Mouse (Mus musculus): ENCODE data around the gene Aes. TPM values are rescaled to one million over a fixed set of nuclear protein-coding genes. Genes with fewer than 3 reads are reported as not detected.
A peak's percentile ranks its signal among the peaks of the same experiment; 100 is the strongest.

Aes gene
- polyA plus RNA-seq, 1 experiment from 2014 or later, result 572 TPM

DNA sequence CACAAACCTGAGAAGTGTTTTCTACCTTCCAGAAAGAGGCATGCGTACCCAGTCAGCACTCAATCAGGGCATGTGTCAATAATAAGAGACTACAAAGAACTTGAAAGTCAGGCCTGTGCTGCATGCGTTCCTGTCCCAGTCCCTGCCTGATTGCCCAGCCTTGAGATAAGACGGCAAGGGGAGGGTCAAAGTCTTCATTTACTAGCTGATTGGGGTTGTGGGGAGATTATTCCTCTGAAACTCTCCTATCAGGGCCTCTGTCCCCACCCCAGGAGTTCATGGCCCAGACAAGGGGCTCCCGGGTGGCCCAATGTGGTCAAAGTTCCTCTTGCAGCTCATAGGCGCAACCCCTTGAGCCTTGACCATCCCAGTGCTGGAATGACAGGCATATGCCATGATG lies 13.0 kb upstream of the Aes start:
- Histone ChIP-seq H3K9me3 (no peaks in the 10 kb centered on the region), H3K27ac (no peak overlapping the region), H3K9ac (replicated peaks) (no peak overlapping the region), H3K36me3 (no peaks in the 10 kb centered on the region), H3K4me1 (replicated peaks) (peaks cover 36% of the 10 kb centered on the region), H3K4me3 (replicated peaks) (no peak overlapping the region), H3K27me3 (no peaks in the 10 kb centered on the region), H3K4me2 (replicated peaks) (no peak overlapping the region)
- no peak for ATAC-seq
- 80% methylated on average over 5 of the region's 5 CpGs for WGBS

DNA sequence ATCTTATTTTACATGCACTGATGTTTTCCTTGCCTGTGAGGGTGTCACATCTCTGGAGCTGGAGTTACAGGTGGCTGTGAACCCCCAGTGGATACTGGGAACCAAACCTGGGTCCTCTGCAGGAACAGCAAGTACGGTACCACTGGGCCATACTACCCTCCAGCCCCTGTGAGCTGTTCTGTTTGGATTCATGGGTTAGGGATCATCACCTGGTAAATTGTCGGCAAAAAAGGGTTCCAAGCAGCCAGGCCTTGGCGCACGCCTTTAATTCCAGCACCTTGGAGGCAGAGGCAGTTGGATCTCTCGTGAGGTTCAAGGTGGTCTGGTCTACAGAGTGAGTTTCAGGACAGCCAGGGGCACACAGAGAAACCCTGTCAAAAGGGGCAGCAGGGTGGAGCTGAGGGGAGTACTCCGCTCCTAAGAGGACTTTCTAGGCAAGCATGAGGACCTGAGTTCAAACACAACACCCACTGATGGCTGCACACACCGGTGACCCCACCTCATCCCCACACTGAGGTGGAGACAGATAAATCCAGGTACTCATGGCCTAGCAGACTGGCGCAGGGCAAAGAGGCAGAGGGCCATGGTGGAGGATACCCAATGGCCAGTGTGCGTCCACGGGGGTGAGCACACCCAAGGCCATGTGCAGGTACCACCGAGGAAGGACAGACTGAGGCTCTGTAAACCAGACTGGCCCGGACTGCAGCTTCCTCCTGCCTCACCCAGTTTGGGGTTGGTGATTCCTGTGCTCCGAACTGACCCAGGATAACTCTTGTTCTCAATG lies 12.3 kb upstream of the Aes start:
- Histone ChIP-seq H3K27ac (no peak overlapping the region), H3K4me2 (replicated peaks) (no peak overlapping the region), H3K9ac (replicated peaks) (no peak overlapping the region), H3K36me3 (no peaks in the 10 kb centered on the region), H3K4me1 (replicated peaks) (peaks cover 29% of the 10 kb centered on the region), H3K27me3 (no peaks in the 10 kb centered on the region), H3K9me3 (no peaks in the 10 kb centered on the region), H3K4me3 (replicated peaks) (no peak overlapping the region)
- no peak for ATAC-seq
- WGBS, result 96% methylated on average over 13 of the region's 13 CpGs

DNA sequence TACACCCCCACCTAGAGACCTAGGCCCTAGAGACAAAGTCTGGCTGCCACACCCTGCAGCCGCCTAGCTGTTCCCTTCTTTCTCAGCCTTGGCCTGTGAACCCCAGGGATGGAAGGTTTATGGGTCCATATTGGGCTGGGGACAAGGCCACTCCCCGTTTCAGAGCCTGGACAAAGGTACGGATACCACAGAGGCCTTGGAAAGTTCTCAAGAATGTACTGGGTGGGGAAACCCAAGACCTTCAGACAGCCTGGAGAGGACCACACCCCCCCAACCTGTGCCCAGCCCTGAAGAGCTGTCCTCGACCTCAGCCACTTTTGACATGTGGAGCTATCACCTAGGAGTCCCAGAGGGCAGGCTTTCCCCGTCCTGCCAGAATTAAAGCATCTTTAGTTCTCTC lies 10.3 kb upstream of the Aes start:
- no peaks in the 10 kb centered on the region for H3K9me3 ChIP-seq
- 76% methylated on average over 5 of the region's 5 CpGs for WGBS
- H3K27ac ChIP-seq, result no peak overlapping the region
- H3K27me3 ChIP-seq, result no peaks in the 10 kb centered on the region
- H3K9ac ChIP-seq (replicated peaks), result no peak overlapping the region
- H3K4me3 ChIP-seq (replicated peaks), result no peak overlapping the region
- H3K4me1 ChIP-seq (replicated peaks), result peaks cover 9% of the 10 kb centered on the region
- no peaks in the 10 kb centered on the region for H3K36me3 ChIP-seq
- no peak for ATAC-seq
- H3K4me2 ChIP-seq (replicated peaks), result no peak overlapping the region

DNA sequence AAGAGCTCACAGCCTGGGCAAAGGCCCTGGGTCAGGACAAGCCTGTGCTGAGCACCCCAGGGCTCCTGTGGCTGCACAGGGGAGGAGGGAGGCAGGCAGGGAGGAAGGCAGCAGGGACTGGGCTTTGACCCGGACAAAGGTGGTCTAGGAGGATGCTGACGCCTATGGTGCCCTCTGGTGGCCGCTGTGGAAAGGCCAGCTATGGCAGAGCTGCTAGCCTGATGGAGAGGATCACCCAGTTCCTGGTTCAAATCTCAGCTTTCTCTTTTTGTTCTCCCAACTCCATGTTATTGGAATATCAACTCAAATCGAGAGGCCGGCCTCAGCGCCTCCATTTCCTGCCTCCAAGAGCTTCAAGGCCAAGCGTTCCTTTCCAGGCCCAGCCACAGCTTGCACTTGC lies 9.0 kb upstream of the Aes start:
- 9% methylated on average over 7 of the region's 7 CpGs for WGBS

DNA sequence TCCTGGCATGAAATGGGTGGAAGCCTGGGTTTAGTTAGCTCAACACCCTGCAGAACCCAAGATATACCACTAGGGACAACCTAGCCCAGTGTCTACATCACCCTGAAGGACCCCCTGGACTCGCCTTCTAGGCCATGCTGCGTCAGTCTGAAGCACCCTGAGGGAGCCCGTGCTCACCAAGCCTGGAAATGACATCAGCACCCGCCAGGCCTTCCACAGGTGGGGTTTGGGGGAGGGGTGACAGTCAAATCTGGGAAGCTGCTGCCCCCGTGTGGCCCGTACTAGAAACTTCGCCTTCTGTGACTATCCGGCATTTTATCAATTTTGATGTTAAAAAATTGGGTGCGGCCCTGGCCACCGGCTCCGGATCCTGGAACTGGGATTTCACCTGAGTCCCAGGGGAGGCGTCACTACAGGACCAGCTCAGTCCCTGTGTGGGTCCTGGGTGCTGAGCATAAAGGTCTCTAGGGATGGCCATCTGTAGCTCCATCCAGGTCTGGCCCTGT lies 7.6 kb upstream of the Aes start:
- WGBS, result 6% methylated on average over 12 of the region's 12 CpGs
- no peaks in the 10 kb centered on the region for H3K9me3 ChIP-seq
- no peaks in the 10 kb centered on the region for H3K36me3 ChIP-seq
- no peak overlapping the region for H3K4me2 ChIP-seq (replicated peaks)
- H3K27me3 ChIP-seq, result no peaks in the 10 kb centered on the region
- peak; percentile 89 for ATAC-seq
- H3K4me1 ChIP-seq (replicated peaks), result no peaks in the 10 kb centered on the region; the same call in 1 of the 2 replicates
- H3K4me3 ChIP-seq (replicated peaks), result no peak overlapping the region
- peak overlapping the region; percentile 22; the same call in 1 of the 2 replicates for H3K27ac ChIP-seq
- no peak overlapping the region for H3K9ac ChIP-seq (replicated peaks)

More for the DNA sequence above, 9.0 kb upstream of the Aes start:
- ATAC-seq, result no peak
- no peak overlapping the region for H3K4me3 ChIP-seq (replicated peaks)
- H3K9me3 ChIP-seq, result no peaks in the 10 kb centered on the region
- H3K4me2 ChIP-seq (replicated peaks), result no peak overlapping the region
- H3K27ac ChIP-seq, result no peak overlapping the region
- H3K36me3 ChIP-seq, result no peaks in the 10 kb centered on the region
- H3K9ac ChIP-seq (replicated peaks), result no peak overlapping the region
- peaks cover 4% of the 10 kb centered on the region for H3K4me1 ChIP-seq (replicated peaks)
- H3K27me3 ChIP-seq, result no peaks in the 10 kb centered on the region

DNA sequence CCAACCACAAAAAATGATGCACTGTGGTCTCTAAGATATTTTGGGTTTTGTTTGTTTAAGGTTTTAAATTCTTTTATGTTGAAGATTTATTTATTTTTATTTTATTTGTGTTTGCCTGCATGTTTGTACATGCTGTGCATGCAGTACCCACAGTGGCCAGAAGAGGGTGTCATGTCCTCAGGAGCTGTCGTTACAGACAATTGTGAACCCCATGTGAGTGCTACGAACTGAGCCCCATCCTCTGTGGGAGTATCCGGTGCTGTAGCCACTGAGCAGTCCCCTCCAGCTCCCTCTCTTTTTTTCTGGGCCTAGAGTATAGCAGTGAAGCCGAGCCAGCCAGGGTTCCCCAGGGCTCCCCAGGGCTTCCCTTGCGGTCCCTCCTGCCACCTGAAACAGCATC lies 6.1 kb upstream of the Aes start:
- WGBS, result 82% methylated on average over 5 of the region's 5 CpGs
- no peak overlapping the region for H3K27ac ChIP-seq

DNA sequence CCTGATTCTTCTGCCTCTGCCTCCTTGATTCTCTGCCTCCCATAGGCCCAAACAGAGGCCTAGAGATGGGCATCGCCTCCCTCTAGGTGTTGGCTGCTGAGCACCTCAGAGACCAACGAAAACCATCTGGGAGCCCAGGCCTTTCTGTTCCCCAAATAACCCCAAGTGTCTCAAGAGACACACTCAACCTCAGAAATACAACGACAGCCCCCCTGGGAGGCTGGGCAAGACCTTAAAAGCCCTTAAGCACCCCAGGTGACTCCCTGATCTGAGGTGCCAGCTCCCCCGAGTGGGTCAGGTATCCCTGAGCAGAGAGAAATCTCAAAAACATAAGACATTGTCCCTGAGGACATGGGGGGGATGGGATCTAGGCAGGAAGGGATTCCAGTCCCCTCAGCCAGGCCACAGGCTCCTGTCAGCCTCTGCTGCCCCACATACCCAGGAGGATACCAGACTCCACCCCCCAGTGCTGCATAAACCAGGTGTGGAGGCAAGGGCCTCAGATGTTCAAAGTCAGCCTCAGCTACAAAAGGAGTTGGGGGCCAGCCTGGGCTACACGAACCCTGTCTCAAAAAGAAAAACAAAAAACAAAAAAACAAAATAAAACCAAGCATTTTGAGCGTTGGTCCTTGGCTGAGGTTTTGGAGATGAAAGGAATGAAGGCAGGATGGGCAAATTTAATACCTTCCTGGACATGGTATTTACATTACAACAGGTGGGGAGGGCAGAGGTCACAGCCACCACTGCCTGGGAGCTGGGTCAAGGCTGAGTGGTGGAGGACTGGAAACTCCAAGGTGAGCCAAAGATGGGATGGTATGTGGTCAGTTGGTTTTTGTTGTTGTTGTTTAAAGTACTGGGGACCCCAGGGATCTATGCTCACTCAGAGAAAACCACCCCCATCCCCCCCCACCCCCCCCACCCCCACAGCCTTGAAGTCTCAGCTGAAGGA lies 5.2 kb upstream of the Aes start:
- no peak for ATAC-seq
- no peak overlapping the region for H3K4me2 ChIP-seq (replicated peaks)
- no peaks in the 10 kb centered on the region for H3K36me3 ChIP-seq
- H3K4me3 ChIP-seq (replicated peaks), result no peak overlapping the region
- no peaks in the 10 kb centered on the region for H3K9me3 ChIP-seq
- peaks cover 6% of the 10 kb centered on the region for H3K4me1 ChIP-seq (replicated peaks)
- no peaks in the 10 kb centered on the region for H3K27me3 ChIP-seq
- 88% methylated on average over 6 of the region's 6 CpGs for WGBS
- no peak overlapping the region for H3K9ac ChIP-seq (replicated peaks)
- H3K27ac ChIP-seq, result no peak overlapping the region

More for the DNA sequence above, 6.1 kb upstream of the Aes start:
- Histone ChIP-seq H3K9me3 (no peaks in the 10 kb centered on the region), H3K9ac (replicated peaks) (no peak overlapping the region), H3K36me3 (no peaks in the 10 kb centered on the region), H3K4me1 (replicated peaks) (no peaks in the 10 kb centered on the region; the same call in 1 of the 2 replicates), H3K4me2 (replicated peaks) (no peak overlapping the region), H3K27me3 (no peaks in the 10 kb centered on the region), H3K4me3 (replicated peaks) (no peak overlapping the region)
- ATAC-seq, result no peak

DNA sequence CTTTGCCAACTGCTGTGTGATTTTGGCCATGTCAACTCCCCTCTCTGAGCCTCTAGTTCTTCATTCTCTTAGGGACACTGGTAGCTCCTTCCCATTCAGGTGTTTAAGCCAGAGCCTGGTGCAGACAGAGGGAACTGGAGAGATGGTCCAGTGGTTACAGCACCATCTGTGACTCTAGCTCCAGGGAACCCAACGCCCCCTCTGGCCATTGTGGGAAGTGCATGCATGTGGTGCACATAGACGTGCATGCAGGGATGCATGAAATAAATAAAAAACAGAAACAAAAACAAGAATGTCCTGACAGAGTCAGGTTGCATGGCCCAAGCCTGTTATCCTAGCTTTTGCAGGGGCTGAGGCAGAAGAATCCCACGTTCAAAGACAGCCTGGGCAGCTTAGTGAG lies 3.0 kb upstream of the Aes start:
- Histone ChIP-seq H3K36me3 (peaks cover 2% of the 10 kb centered on the region), H3K9me3 (no peaks in the 10 kb centered on the region), H3K27ac (no peak overlapping the region), H3K4me3 (replicated peaks) (no peak overlapping the region), H3K27me3 (no peaks in the 10 kb centered on the region), H3K4me1 (replicated peaks) (peaks cover 18% of the 10 kb centered on the region), H3K9ac (replicated peaks) (no peak overlapping the region), H3K4me2 (replicated peaks) (no peak overlapping the region)
- ATAC-seq, result no peak
- 75% methylated on average over 3 of the region's 3 CpGs for WGBS

DNA sequence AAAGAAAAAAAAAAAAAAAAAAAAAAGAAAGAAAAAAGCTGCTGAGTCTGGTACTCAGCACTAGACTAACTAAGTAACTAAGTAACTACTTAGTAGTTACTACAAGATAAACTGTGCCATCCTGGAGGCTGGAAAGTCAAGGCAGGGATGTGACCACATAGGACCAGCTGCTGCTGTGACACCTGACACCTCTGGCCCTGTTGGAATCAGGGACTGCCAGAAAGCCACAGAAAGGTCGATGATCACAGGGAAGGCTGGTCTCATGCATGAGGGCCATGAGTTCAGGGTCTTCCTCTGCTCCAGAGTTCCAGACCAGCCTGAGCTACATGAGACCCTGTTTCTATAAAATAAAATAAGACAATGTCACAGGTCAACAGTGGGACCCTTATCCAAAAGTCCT lies 1.8 kb upstream of the Aes start:
- Histone ChIP-seq H3K27me3 (no peaks in the 10 kb centered on the region), H3K4me1 (replicated peaks) (peaks cover 26% of the 10 kb centered on the region), H3K36me3 (peaks cover 10% of the 10 kb centered on the region), H3K9me3 (no peaks in the 10 kb centered on the region), H3K9ac (replicated peaks) (no peak overlapping the region), H3K4me2 (replicated peaks) (no peak overlapping the region), H3K27ac (no peak overlapping the region), H3K4me3 (replicated peaks) (no peak overlapping the region)
- WGBS, result 73% methylated on average over 1 of the region's 1 CpGs
- ATAC-seq, result no peak

DNA sequence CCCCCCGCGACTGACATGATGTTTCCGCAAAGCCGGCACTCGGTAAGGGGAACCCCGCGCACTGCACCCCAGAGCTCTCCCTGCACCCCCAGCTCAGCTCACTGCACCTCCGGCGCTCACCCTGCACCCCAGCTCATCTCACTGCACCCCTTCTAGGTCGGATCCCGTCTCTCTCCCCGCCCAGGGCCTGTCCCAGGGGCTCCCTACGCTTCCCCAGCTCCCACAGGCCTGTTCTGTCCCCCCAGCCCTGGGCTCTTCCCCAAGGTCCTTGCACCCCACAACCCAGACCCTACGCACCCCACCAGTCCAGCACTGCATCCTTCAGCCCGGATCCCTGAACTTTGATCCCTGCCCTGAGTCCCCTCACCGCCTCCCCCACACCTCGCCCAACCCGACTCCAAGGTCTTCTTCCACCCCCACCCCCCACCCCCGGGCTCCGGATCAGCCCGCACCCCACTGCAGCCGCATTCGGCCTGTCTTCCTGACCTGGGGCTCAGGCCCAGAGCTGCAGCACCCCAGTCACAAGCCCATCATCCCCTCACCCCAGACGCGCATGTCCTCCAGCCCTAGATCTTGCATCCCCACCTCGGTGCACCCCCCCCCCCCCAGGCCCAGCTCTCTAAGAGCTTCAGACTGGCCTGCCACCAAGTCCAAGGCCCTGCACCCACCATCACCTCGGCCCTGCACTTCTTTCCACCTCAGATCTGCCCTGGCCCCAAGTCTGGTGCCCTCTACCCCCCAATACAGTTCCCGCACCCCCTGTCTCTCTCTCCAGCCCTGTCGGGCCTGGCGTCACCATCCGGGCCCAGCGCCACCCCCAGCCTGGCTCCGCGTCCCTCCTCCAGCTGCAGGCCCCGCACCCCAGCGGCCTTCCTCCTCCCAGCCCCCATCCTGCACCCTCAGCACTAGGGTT lies 595 bp downstream of the Aes start:
- peaks cover 18% of the 10 kb centered on the region for H3K27me3 ChIP-seq
- no peaks in the 10 kb centered on the region for H3K9me3 ChIP-seq
- peak overlapping the region; percentile 100 for H3K9ac ChIP-seq (replicated peaks)
- H3K27ac ChIP-seq, result peak overlapping the region; percentile 92
- 2% methylated on average over 36 of the region's 36 CpGs for WGBS
- H3K4me2 ChIP-seq (replicated peaks), result peak overlapping the region; percentile 95
- peaks cover 49% of the 10 kb centered on the region for H3K4me1 ChIP-seq (replicated peaks)
- H3K36me3 ChIP-seq, result peaks cover 22% of the 10 kb centered on the region
- peak overlapping the region; percentile 95 for H3K4me3 ChIP-seq (replicated peaks)
- ATAC-seq, result peak; percentile 50

DNA sequence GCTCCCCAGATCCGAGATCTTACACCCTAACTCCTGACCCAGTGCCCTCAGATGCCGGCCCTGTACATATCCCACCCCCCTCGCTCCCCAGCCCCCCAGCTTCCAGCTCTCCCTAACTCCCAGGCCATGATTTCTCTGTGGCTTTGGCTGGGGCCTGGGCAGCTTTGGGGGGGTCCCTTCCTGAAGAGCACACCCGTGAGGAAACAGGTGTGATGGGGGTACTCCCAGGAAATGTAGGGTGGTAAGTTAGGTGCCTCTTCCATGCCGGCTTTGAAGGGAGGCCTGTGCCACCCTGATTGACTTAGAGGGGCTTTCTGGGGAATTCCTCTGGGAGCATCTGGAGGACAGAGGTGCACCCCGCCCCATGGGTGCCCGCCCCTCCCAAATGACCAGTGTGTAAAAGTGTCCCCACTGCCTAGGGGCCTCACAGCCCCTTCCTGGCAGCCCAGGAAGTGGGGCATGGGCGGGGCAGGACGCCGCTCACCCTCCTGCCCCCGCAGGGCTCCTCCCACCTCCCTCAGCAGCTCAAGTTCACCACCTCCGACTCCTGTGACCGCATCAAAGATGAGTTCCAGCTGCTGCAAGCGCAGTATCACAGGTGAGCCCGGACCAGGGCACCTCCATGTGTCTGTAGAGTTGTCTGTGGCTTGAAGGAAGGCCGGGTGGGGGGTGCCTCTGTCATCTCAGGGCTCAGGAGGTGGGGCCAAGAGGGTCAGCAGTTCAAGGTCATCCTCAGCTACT lies 1.6 kb downstream of the Aes start:
- ATAC-seq, result no peak; the same call in 1 of the 2 replicates
- Histone ChIP-seq H3K27me3 (peaks cover 28% of the 10 kb centered on the region), H3K4me2 (replicated peaks) (peak overlapping the region; percentile 95), H3K27ac (peak overlapping the region; percentile 92), H3K4me1 (replicated peaks) (peaks cover 55% of the 10 kb centered on the region), H3K9ac (replicated peaks) (peak overlapping the region; percentile 100), H3K9me3 (no peaks in the 10 kb centered on the region), H3K4me3 (replicated peaks) (peak overlapping the region; percentile 95), H3K36me3 (peaks cover 32% of the 10 kb centered on the region)
- 39% methylated on average over 16 of the region's 16 CpGs for WGBS
